Mouse (Mus musculus) mesoderm, embryonic 11.5 days (tissue): ENCODE measurements at regions not wholly inside any gene's neighbourhood (a gene's known extent, or its start where the extent isn't known, plus 50 kb on each side); places are given as distances from the start of the nearest gene placed in this dataset.

Experiments
- DNase-seq: peaks from one replicate; pipeline ENCODE4 v3.0.0-alpha.2; 2012; ENCODE audit warnings: low read depth, low spot score

- DNase-seq, result no peak
These were observed 423.3 kb downstream of the Zic3 start for GRCm38 (mm10) chrX:58445624-58446323.

- no peak for DNase-seq
These were observed 425.1 kb downstream of the Zic3 start for GRCm38 (mm10) chrX:58447605-58448004.

GRCm38 (mm10) chrX:58469683-58470082 lies 439.5 kb upstream of the 4930550L24Rik start:
- DNase-seq, result no peak

- no peak for DNase-seq
These were observed 438.2 kb upstream of the 4930550L24Rik start for GRCm38 (mm10) chrX:58470986-58471385.

GRCm38 (mm10) chrX:58490861-58491260 lies 418.3 kb upstream of the 4930550L24Rik start:
- peak; percentile 37 for DNase-seq

GRCm38 (mm10) chrX:58503573-58503972 lies 405.6 kb upstream of the 4930550L24Rik start:
- DNase-seq, result peak; percentile 7

GRCm38 (mm10) chrX:58514925-58515324 lies 394.2 kb upstream of the 4930550L24Rik start:
- peak; percentile 14 for DNase-seq
